Mouse (Mus musculus): ENCODE data around the gene Gpc4. TPM values are rescaled to one million over a fixed set of nuclear protein-coding genes. Genes with fewer than 3 reads are reported as not detected.
A peak's percentile ranks its signal among the peaks of the same experiment; 100 is the strongest.

Gene Gpc4
- polyA plus RNA-seq, 1 experiment from 2014 or later: 5.4 TPM

- 28% methylated on average over 6 of the region's 6 CpGs for WGBS (ENCODE audit: insufficient replicate concordance)
- Histone ChIP-seq H3K9me3 (replicated peaks; ENCODE audit: control insufficient read depth, low read length) (no peaks in the 10 kb centered on the region), H3K9ac (ENCODE audit: low read depth, low read length) (no peak overlapping the region), H3K36me3 (ENCODE audit: control insufficient read depth, insufficient read depth) (no peaks in the 10 kb centered on the region), H3K27me3 (ENCODE audit: control insufficient read depth, insufficient read depth, low read depth, low read length) (no peaks in the 10 kb centered on the region), H3K27ac (ENCODE audit: low read length) (peak overlapping the region; percentile 67), H3K4me2 (ENCODE audit: low read depth, low read length) (peak overlapping the region; percentile 9), H3K4me1 (ENCODE audit: control insufficient read depth, low read depth, low read length) (no peaks in the 10 kb centered on the region; the same call in none of the 2 replicates), H3K4me3 (ENCODE audit: low read depth, low read length) (no peak overlapping the region)
- ATAC-seq (ENCODE audit: low read depth): peak; percentile 84
Observed at GRCm38 (mm10) chrX:52101445-52101844, 63.6 kb downstream of the Gpc4 start.

GRCm38 (mm10) chrX:52087726-52088348 is 77.2 kb downstream of the Gpc4 start:
- Histone ChIP-seq H3K9me3 (replicated peaks; ENCODE audit: control insufficient read depth, low read length) (no peaks in the 10 kb centered on the region), H3K4me3 (ENCODE audit: low read depth, low read length) (no peak overlapping the region), H3K9ac (ENCODE audit: low read depth, low read length) (no peak overlapping the region), H3K4me2 (ENCODE audit: low read depth, low read length) (no peak overlapping the region), H3K27me3 (ENCODE audit: control insufficient read depth, insufficient read depth, low read depth, low read length) (no peaks in the 10 kb centered on the region), H3K4me1 (ENCODE audit: control insufficient read depth, low read depth, low read length) (no peaks in the 10 kb centered on the region), H3K27ac (ENCODE audit: low read length) (no peak overlapping the region), H3K36me3 (ENCODE audit: control insufficient read depth, insufficient read depth) (no peaks in the 10 kb centered on the region)
- 33% methylated on average over 7 of the region's 7 CpGs for WGBS (ENCODE audit: insufficient replicate concordance)
- ATAC-seq (ENCODE audit: low read depth): no peak

- 46% methylated on average over 8 of the region's 8 CpGs for WGBS (ENCODE audit: insufficient replicate concordance)
- Histone ChIP-seq H3K36me3 (ENCODE audit: control insufficient read depth, insufficient read depth) (no peaks in the 10 kb centered on the region), H3K4me1 (ENCODE audit: control insufficient read depth, low read depth, low read length) (no peaks in the 10 kb centered on the region), H3K4me2 (ENCODE audit: low read depth, low read length) (no peak overlapping the region), H3K9me3 (replicated peaks; ENCODE audit: control insufficient read depth, low read length) (no peaks in the 10 kb centered on the region), H3K9ac (ENCODE audit: low read depth, low read length) (no peak overlapping the region), H3K27me3 (ENCODE audit: control insufficient read depth, insufficient read depth, low read depth, low read length) (no peaks in the 10 kb centered on the region), H3K4me3 (ENCODE audit: low read depth, low read length) (no peak overlapping the region), H3K27ac (ENCODE audit: low read length) (no peak overlapping the region)
- ATAC-seq (ENCODE audit: low read depth): no peak
Observed at GRCm38 (mm10) chrX:52086885-52087573, 78.0 kb downstream of the Gpc4 start.

- Histone ChIP-seq H3K4me1 (ENCODE audit: control insufficient read depth, low read depth, low read length) (no peaks in the 10 kb centered on the region), H3K9ac (ENCODE audit: low read depth, low read length) (no peak overlapping the region), H3K9me3 (replicated peaks; ENCODE audit: control insufficient read depth, low read length) (no peaks in the 10 kb centered on the region), H3K36me3 (ENCODE audit: control insufficient read depth, insufficient read depth) (no peaks in the 10 kb centered on the region), H3K4me2 (ENCODE audit: low read depth, low read length) (no peak overlapping the region), H3K27me3 (ENCODE audit: control insufficient read depth, insufficient read depth, low read depth, low read length) (no peaks in the 10 kb centered on the region), H3K4me3 (ENCODE audit: low read depth, low read length) (no peak overlapping the region), H3K27ac (ENCODE audit: low read length) (no peak overlapping the region)
- ATAC-seq (ENCODE audit: low read depth): no peak
- 59% methylated on average over 3 of the region's 3 CpGs for WGBS (ENCODE audit: insufficient replicate concordance)
Observed at GRCm38 (mm10) chrX:52083557-52083956, 81.5 kb downstream of the Gpc4 start.

GRCm38 (mm10) chrX:52072410-52072809 is 92.6 kb downstream of the Gpc4 start:
- H3K4me2 ChIP-seq (ENCODE audit: low read depth, low read length): no peak overlapping the region
- no peak overlapping the region for H3K4me3 ChIP-seq (ENCODE audit: low read depth, low read length)
- H3K9ac ChIP-seq (ENCODE audit: low read depth, low read length): no peak overlapping the region
- H3K9me3 ChIP-seq (replicated peaks; ENCODE audit: control insufficient read depth, low read length): no peaks in the 10 kb centered on the region
- no peaks in the 10 kb centered on the region for H3K27me3 ChIP-seq (ENCODE audit: control insufficient read depth, insufficient read depth, low read depth, low read length)
- no peak for ATAC-seq (ENCODE audit: low read depth)
- H3K36me3 ChIP-seq (ENCODE audit: control insufficient read depth, insufficient read depth): no peaks in the 10 kb centered on the region
- no peaks in the 10 kb centered on the region for H3K4me1 ChIP-seq (ENCODE audit: control insufficient read depth, low read depth, low read length)
- 73% methylated on average over 2 of the region's 2 CpGs for WGBS (ENCODE audit: insufficient replicate concordance)
- H3K27ac ChIP-seq (ENCODE audit: low read length): no peak overlapping the region

GRCm38 (mm10) chrX:52053416-52053815 is 111.6 kb downstream of the Gpc4 start:
- no peak overlapping the region for H3K4me2 ChIP-seq (ENCODE audit: low read depth, low read length)
- H3K4me3 ChIP-seq (ENCODE audit: low read depth, low read length): no peak overlapping the region
- H3K27me3 ChIP-seq (ENCODE audit: control insufficient read depth, insufficient read depth, low read depth, low read length): no peaks in the 10 kb centered on the region
- no peak overlapping the region for H3K9ac ChIP-seq (ENCODE audit: low read depth, low read length)
- H3K27ac ChIP-seq (ENCODE audit: low read length): no peak overlapping the region
- H3K9me3 ChIP-seq (replicated peaks; ENCODE audit: control insufficient read depth, low read length): no peaks in the 10 kb centered on the region
- no peaks in the 10 kb centered on the region for H3K36me3 ChIP-seq (ENCODE audit: control insufficient read depth, insufficient read depth)
- 65% methylated on average over 13 of the region's 13 CpGs for WGBS (ENCODE audit: insufficient replicate concordance)
- ATAC-seq (ENCODE audit: low read depth): no peak
- H3K4me1 ChIP-seq (ENCODE audit: control insufficient read depth, low read depth, low read length): no peaks in the 10 kb centered on the region

- Histone ChIP-seq H3K36me3 (ENCODE audit: control insufficient read depth, insufficient read depth) (no peaks in the 10 kb centered on the region), H3K4me1 (ENCODE audit: control insufficient read depth, low read depth, low read length) (no peaks in the 10 kb centered on the region), H3K27me3 (ENCODE audit: control insufficient read depth, insufficient read depth, low read depth, low read length) (no peaks in the 10 kb centered on the region), H3K27ac (ENCODE audit: low read length) (no peak overlapping the region), H3K4me2 (ENCODE audit: low read depth, low read length) (no peak overlapping the region), H3K9me3 (replicated peaks; ENCODE audit: control insufficient read depth, low read length) (no peaks in the 10 kb centered on the region), H3K4me3 (ENCODE audit: low read depth, low read length) (no peak overlapping the region), H3K9ac (ENCODE audit: low read depth, low read length) (no peak overlapping the region)
- WGBS (ENCODE audit: insufficient replicate concordance): 62% methylated on average over 5 of the region's 5 CpGs
- ATAC-seq (ENCODE audit: low read depth): no peak
Observed at GRCm38 (mm10) chrX:52052011-52052410, 113.0 kb downstream of the Gpc4 start.

GRCm38 (mm10) chrX:52050941-52051340 is 114.1 kb downstream of the Gpc4 start:
- H3K9me3 ChIP-seq (replicated peaks; ENCODE audit: control insufficient read depth, low read length): no peaks in the 10 kb centered on the region
- no peaks in the 10 kb centered on the region for H3K27me3 ChIP-seq (ENCODE audit: control insufficient read depth, insufficient read depth, low read depth, low read length)
- no peak overlapping the region for H3K9ac ChIP-seq (ENCODE audit: low read depth, low read length)
- no peak overlapping the region for H3K4me3 ChIP-seq (ENCODE audit: low read depth, low read length)
- H3K36me3 ChIP-seq (ENCODE audit: control insufficient read depth, insufficient read depth): no peaks in the 10 kb centered on the region
- ATAC-seq (ENCODE audit: low read depth): no peak
- H3K4me1 ChIP-seq (ENCODE audit: control insufficient read depth, low read depth, low read length): no peaks in the 10 kb centered on the region
- no peak overlapping the region for H3K27ac ChIP-seq (ENCODE audit: low read length)
- H3K4me2 ChIP-seq (ENCODE audit: low read depth, low read length): no peak overlapping the region
- 64% methylated on average over 4 of the region's 4 CpGs for WGBS (ENCODE audit: insufficient replicate concordance)

GRCm38 (mm10) chrX:52039875-52040274 is 125.2 kb downstream of the Gpc4 start:
- Histone ChIP-seq H3K27me3 (ENCODE audit: control insufficient read depth, insufficient read depth, low read depth, low read length) (no peaks in the 10 kb centered on the region; the same call in 1 of the 2 replicates), H3K9ac (ENCODE audit: low read depth, low read length) (no peak overlapping the region), H3K27ac (ENCODE audit: low read length) (no peak overlapping the region), H3K4me3 (ENCODE audit: low read depth, low read length) (no peak overlapping the region), H3K4me1 (ENCODE audit: control insufficient read depth, low read depth, low read length) (no peaks in the 10 kb centered on the region), H3K4me2 (ENCODE audit: low read depth, low read length) (no peak overlapping the region), H3K36me3 (ENCODE audit: control insufficient read depth, insufficient read depth) (no peaks in the 10 kb centered on the region), H3K9me3 (replicated peaks; ENCODE audit: control insufficient read depth, low read length) (no peaks in the 10 kb centered on the region)
- no peak for ATAC-seq (ENCODE audit: low read depth)
- WGBS (ENCODE audit: insufficient replicate concordance): 38% methylated on average over 1 of the region's 1 CpGs

All from liver, embryonic 16.5 days (tissue).